Mouse (Mus musculus) small intestine, adult 2 months (tissue): Measurements from ENCODE around the gene Tube1. TPM values are rescaled to one million over a fixed set of nuclear protein-coding genes. Genes with fewer than 3 reads are reported as not detected.

ENCODE experiments used
- H3K27ac ChIP-seq: fragments of 200-500 bp; 2 replicates; pipeline ENCODE4 v1.5.1; 2012; ENCODE audit warnings: low read depth, low read length, control low read depth, inconsistent platforms; ENCODE audit not compliant: insufficient read depth
- H3K27me3 ChIP-seq: fragments of 200-500 bp; 2 replicates; pipeline ENCODE4 v1.6.1; 2012; ENCODE audit warnings: mild to moderate bottlenecking, moderate library complexity, low read length, inconsistent platforms; ENCODE audit not compliant: control insufficient read depth, insufficient read depth
- H3K36me3 ChIP-seq: fragments of 200-500 bp; 2 replicates; pipeline ENCODE4 v1.6.1; 2012; ENCODE audit warnings: mild to moderate bottlenecking, low read length, control low read depth, inconsistent platforms; ENCODE audit not compliant: control insufficient read depth, insufficient read depth
- H3K4me1 ChIP-seq: fragments of 200-500 bp; 2 replicates; pipeline ENCODE4 v1.6.1; 2012; ENCODE audit warnings: low read length, inconsistent platforms, mixed read lengths; ENCODE audit not compliant: control insufficient read depth, insufficient read depth, insufficient read length
- H3K4me3 ChIP-seq: fragments of 200-500 bp; 2 replicates; pipeline ENCODE4 v1.5.1; 2012; ENCODE audit warnings: low read depth, mild to moderate bottlenecking, control low read depth, inconsistent platforms, low read length, moderate library complexity
- CTCF ChIP-seq: fragments of 200-500 bp; IDR thresholded peaks from 2 replicates; pipeline ENCODE4 v1.5.1; 2012; ENCODE audit warnings: low read depth, mild to moderate bottlenecking, control low read depth, inconsistent platforms, low read length, moderate library complexity, mixed read lengths; ENCODE audit not compliant: insufficient replicate concordance, insufficient read length; ENCODE audit errors: extremely low read depth
- POLR2A ChIP-seq: fragments of 200-500 bp; IDR thresholded peaks from 2 replicates; pipeline ENCODE4 v1.6.1; 2012; ENCODE audit warnings: low read depth, mild to moderate bottlenecking, control low read depth, inconsistent platforms, low read length, moderate library complexity
- WGBS: fragments of 180-500 bp; shearing (Covaris S2); methylation state at CpG from one replicate; pipeline ENCODE4 v1.1.7; 2018; 5-methylcytosine and 5-hydroxymethylcytosine counted together
- polyA plus RNA-seq: library from polyadenylated mRNA; depleted of rRNA; stranded (reverse); fragments of >200 nt; gene quantifications from 2 replicates; pipeline ENCODE4 v1.2.3, GENCODE M21; 2012

Tube1 gene
- polyA plus RNA-seq, 1 experiment, result 1.6 TPM

DNA sequence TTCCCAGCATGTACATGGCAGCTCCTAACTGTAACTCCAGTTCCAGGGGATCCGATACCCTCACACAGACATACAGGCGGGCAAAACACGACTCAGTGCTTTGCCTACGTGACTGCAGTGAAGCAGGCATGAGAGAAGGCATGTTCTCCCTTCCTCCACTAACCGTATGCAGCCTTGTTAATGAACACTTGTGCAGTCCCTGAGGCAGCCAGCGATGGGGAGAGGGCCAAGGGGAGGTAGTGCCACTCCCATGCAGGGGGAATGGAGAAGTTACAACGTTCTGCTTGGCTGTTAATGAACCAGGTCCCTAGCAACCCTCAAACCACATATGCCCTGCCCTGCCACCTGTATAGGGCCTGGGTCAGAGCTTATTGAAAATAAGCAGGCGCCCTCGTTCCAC is 35.9 kb downstream of the Tube1 start:
- Histone ChIP-seq H3K4me1 (peaks cover 6% of the 10 kb centered on the region; the same call in 1 of the 2 replicates), H3K27me3 (no peaks in the 10 kb centered on the region), H3K4me3 (no peak overlapping the region), H3K27ac (no peak overlapping the region), H3K36me3 (no peaks in the 10 kb centered on the region)
- 75% methylated on average over 9 of the region's 9 CpGs for WGBS
- TF ChIP-seq POLR2A, result no peak
- no peak for TF ChIP-seq CTCF

- Histone ChIP-seq H3K4me3 (no peak overlapping the region), H3K27me3 (no peaks in the 10 kb centered on the region), H3K4me1 (peaks cover 6% of the 10 kb centered on the region; the same call in 1 of the 2 replicates), H3K36me3 (no peaks in the 10 kb centered on the region), H3K27ac (no peak overlapping the region)
- 33% methylated on average over 8 of the region's 8 CpGs for WGBS
- no peak for TF ChIP-seq POLR2A
- peak; percentile 88; the same call in 1 of the 2 replicates for TF ChIP-seq CTCF
Observed at GRCm38 (mm10) chr10:39170181-39170580, 36.4 kb downstream of the Tube1 start.

DNA sequence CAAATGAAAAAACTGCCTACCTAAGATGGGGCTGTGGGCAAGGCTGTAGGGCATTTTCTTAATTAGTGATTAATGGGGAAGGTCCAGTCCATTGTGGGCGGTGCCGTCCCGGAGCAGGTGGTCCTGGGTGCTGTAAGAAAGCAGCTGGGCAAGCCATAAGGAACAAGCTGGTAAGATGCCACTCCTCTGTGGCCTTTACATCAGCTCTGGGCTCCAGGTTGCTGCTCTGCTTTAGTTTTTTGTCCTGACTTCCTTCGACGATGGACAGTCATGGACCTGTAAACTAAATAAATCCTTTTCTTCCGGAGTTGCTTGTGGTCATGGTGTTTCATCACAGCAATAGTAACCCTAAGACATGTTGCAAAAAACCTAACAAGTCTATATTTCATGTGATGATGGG is 36.9 kb downstream of the Tube1 start:
- Histone ChIP-seq H3K36me3 (no peaks in the 10 kb centered on the region), H3K4me1 (peaks cover 6% of the 10 kb centered on the region; the same call in 1 of the 2 replicates), H3K27ac (no peak overlapping the region), H3K27me3 (no peaks in the 10 kb centered on the region), H3K4me3 (no peak overlapping the region)
- no peak for TF ChIP-seq CTCF
- TF ChIP-seq POLR2A, result no peak
- 8% methylated on average over 6 of the region's 6 CpGs for WGBS

DNA sequence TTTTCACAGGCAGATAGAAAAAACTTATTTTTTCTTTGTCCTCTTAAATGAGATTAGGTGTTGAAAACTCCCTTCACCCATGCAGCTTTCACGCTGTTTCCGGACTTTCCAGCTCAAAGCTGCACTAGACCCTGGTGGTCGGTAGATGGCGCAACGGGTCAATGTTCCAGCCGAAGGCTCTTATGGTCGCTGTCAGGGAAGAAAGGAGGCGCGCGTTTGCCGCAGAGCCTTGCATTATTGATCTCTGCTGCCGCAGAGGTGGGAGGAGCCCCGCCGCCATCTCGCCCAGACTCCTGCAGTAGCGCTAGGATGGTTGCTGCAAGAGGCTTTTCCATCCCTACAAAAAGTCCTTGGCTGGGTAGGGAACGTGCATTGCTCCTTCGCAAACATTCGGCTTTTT is 37.4 kb downstream of the Tube1 start:
- Histone ChIP-seq H3K4me3 (peak overlapping the region; percentile 60), H3K27ac (peak overlapping the region; percentile 64), H3K27me3 (no peaks in the 10 kb centered on the region), H3K36me3 (no peaks in the 10 kb centered on the region), H3K4me1 (peaks cover 6% of the 10 kb centered on the region; the same call in 1 of the 2 replicates)
- TF ChIP-seq CTCF, result peak; percentile 97
- TF ChIP-seq POLR2A, result no peak; the same call in 1 of the 2 replicates
- WGBS, result under 1% methylated on average over 19 of the region's 19 CpGs

GRCm38 (mm10) chr10:39171603-39172539 is 38.1 kb downstream of the Tube1 start:
- TF ChIP-seq CTCF (peak; percentile 79; the same call in 1 of the 2 replicates), POLR2A (no peak)
- Histone ChIP-seq H3K4me1 (peaks cover 3% of the 10 kb centered on the region; the same call in 1 of the 2 replicates), H3K36me3 (no peaks in the 10 kb centered on the region), H3K27ac (peak overlapping the region; percentile 64), H3K4me3 (peak overlapping the region; percentile 60; the same call in 1 of the 2 replicates), H3K27me3 (no peaks in the 10 kb centered on the region)
- WGBS, result 19% methylated on average over 26 of the region's 26 CpGs

GRCm38 (mm10) chr10:39172540-39172931 is 38.8 kb downstream of the Tube1 start:
- H3K27ac ChIP-seq, result no peak overlapping the region
- WGBS, result 85% methylated on average over 6 of the region's 6 CpGs
- TF ChIP-seq CTCF, result no peak
- no peak for TF ChIP-seq POLR2A
- H3K36me3 ChIP-seq, result no peaks in the 10 kb centered on the region
- H3K4me1 ChIP-seq, result peaks cover 3% of the 10 kb centered on the region; the same call in 1 of the 2 replicates
- no peak overlapping the region for H3K4me3 ChIP-seq
- no peaks in the 10 kb centered on the region for H3K27me3 ChIP-seq

- WGBS, result 46% methylated on average over 13 of the region's 13 CpGs
- Histone ChIP-seq H3K27ac (no peak overlapping the region), H3K27me3 (no peaks in the 10 kb centered on the region), H3K4me1 (peaks cover 3% of the 10 kb centered on the region; the same call in 1 of the 2 replicates), H3K36me3 (no peaks in the 10 kb centered on the region), H3K4me3 (no peak overlapping the region)
- TF ChIP-seq CTCF (no peak), POLR2A (no peak)
Observed at GRCm38 (mm10) chr10:39173077-39173476, 39.3 kb downstream of the Tube1 start.
